ENCODE assay signal across 9 mouse cellular contexts in the genomic region with DNA sequence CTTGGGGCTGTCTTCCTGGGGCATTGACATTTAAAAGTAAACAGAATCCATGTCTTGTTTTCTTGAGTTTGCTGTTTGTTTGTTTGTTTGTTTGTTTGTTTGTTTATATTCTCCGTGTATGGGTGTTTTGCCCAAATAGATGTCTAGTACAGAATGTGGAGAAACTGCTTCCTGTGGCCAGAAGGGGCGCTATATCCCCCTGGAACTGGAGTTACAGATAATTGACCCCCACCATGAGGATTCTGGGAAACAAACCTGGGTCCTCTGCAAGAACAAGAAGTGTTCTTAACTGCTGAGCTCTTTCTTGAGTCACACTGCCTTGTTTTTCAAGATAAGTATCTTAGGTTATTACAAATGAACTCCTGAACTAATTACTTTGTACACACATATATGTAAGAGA.
DNase-seq lines count a peak whose midpoint lies in the region; TF ChIP-seq lines count a peak whose summit lies in the region.
"Had no signal": no experiment of that assay in that cellular context is flagged by ENCODE, and none has a peak within 500 bp of the region (broad histone marks: within the 10 kb centered on the region; RNA-seq: fewer than 3 reads in every experiment).

No protein-coding gene starts in this region.

- no peak overlapping the region for H3K4me3 ChIP-seq in layer of hippocampus, adult 2 months
- peak overlapping the region; percentile 66 for H3K4me3 ChIP-seq in E14TG2a.4 (replicated peaks; ENCODE audit: low read length)
- peak overlapping the region; percentile 26 for H3K4me3 ChIP-seq in embryonic fibroblast, embryonic 13.5 days (ENCODE audit: insufficient read depth, low read length)

- H3K9me3 ChIP-seq in E14TG2a.4 (ENCODE audit: low read length): no peaks in the 10 kb centered on the region

- no peak for DNase-seq in layer of hippocampus, adult 2 months (ENCODE audit: low spot score in 2 of 2)
- no peak for DNase-seq in layer of hippocampus, postnatal 36 days
- DNase-seq in B cell, adult 2 months: peak; percentile 27 to 40
- DNase-seq in right cerebral cortex, postnatal 25 days: no peak
- DNase-seq in right cerebral cortex, adult 18-20 months: no peak
- no peak for DNase-seq in urinary bladder, postnatal 10 days (ENCODE audit: low spot score)
- DNase-seq: right cerebral cortex, postnatal 4 days had no signal

- TF ChIP-seq POLR2A in embryonic fibroblast, embryonic 13.5 days (IDR thresholded peaks at IDR 0.05; ENCODE audit: low read depth, low read length): no peak

- no peaks in the 10 kb centered on the region for H3K27me3 ChIP-seq in E14TG2a.4 (ENCODE audit: insufficient read depth, low read length)

- no peaks in the 10 kb centered on the region for H3K36me3 ChIP-seq in E14TG2a.4 (ENCODE audit: insufficient read depth, low read length)

- peak; percentile 49 for TF ChIP-seq CTCF in layer of hippocampus, adult 2 months (conservative IDR thresholded peaks at IDR 0.05)
- peak; percentile 52 for TF ChIP-seq CTCF in E14TG2a.4 (conservative IDR thresholded peaks at IDR 0.05; ENCODE audit: low read length)
- TF ChIP-seq CTCF in embryonic fibroblast, embryonic 13.5 days (IDR thresholded peaks at IDR 0.05; ENCODE audit: borderline replicate concordance, insufficient read depth, low read length): no peak

- peak overlapping the region; percentile 86 for H3K27ac ChIP-seq in layer of hippocampus, adult 2 months
- peak overlapping the region; percentile 98 for H3K27ac ChIP-seq in embryonic fibroblast, embryonic 13.5 days (ENCODE audit: insufficient read depth, low read length)

- H3K4me1 ChIP-seq in E14TG2a.4 (replicated peaks; ENCODE audit: low read depth, low read length): peaks cover 36% of the 10 kb centered on the region
- H3K4me1 ChIP-seq in embryonic fibroblast, embryonic 13.5 days (ENCODE audit: control insufficient read depth, insufficient read depth, low read length): peaks cover 24% of the 10 kb centered on the region

Comparison
In these comparisons a context has a peak if more than half of its experiments do, and no peak if none do; other contexts are left out.
1. DNase-seq: peak in B cell, adult 2 months (2 of 2); none in layer of hippocampus, adult 2 months (0 of 2), layer of hippocampus, postnatal 36 days (0 of 2), right cerebral cortex, postnatal 25 days (single experiment), right cerebral cortex, adult 18-20 months (single experiment) and urinary bladder, postnatal 10 days (single experiment).